8 mouse cellular contexts compared by ENCODE assay signal in genomic region chr1:74791249-74791648, GRCm38 (mm10). TPM values are rescaled to one million over a fixed set of nuclear protein-coding genes. Genes with fewer than 3 reads are reported as not detected.
DNase-seq lines count a peak whose midpoint lies in the region; ATAC-seq lines count a peak whose summit lies in the region.

Wnt10a (plus strand) TSS chr1:74791516.

- H3K27ac ChIP-seq in forebrain, embryonic 15.5 days (replicated peaks): no peak within 1 kb of the TSS
- peak within 1 kb of the TSS; percentile 48 for H3K27ac ChIP-seq in limb, embryonic 10.5 days

- ATAC-seq in megakaryocyte, adult 5-6 weeks (ENCODE audit: poor library complexity, severe bottlenecking): no peak
- 0 out of 2 replicates have a peak, but pooled peaks have one; percentile 1 for ATAC-seq in forebrain, embryonic 15.5 days (replicated peaks)

- H3K9me3 ChIP-seq in megakaryocyte, embryonic 14.5 days: no peaks in the 10 kb centered on the region
- H3K9me3 ChIP-seq in forebrain, embryonic 15.5 days: no peaks in the 10 kb centered on the region
- H3K9me3 ChIP-seq in limb, embryonic 10.5 days (replicated peaks): no peaks in the 10 kb centered on the region

- H3K9ac ChIP-seq in forebrain, embryonic 15.5 days (replicated peaks): no peak within 1 kb of the TSS

- H3K27me3 ChIP-seq in megakaryocyte, embryonic 14.5 days (replicated peaks): peaks cover 97% of the 10 kb centered on the region
- peaks cover 96% of the 10 kb centered on the region for H3K27me3 ChIP-seq in forebrain, embryonic 15.5 days
- peaks cover 100% of the 10 kb centered on the region for H3K27me3 ChIP-seq in limb, embryonic 10.5 days (ENCODE audit: low read depth, poor library complexity, severe bottlenecking)
- H3K27me3 ChIP-seq in splenic B cell, adult 2 months (ENCODE audit: control insufficient read depth, insufficient read depth, low read length, poor library complexity, severe bottlenecking): no peaks in the 10 kb centered on the region

- DNase-seq in limb, embryonic 10.5 days (ENCODE audit: low spot score): peak; percentile 36
- DNase-seq in splenic B cell, adult 2 months (ENCODE audit: low read depth, low spot score): peak; percentile 74
- no peak for DNase-seq in cerebellum, postnatal 4 days (ENCODE audit: low spot score in 2 of 2)
- no peak for DNase-seq in layer of hippocampus, postnatal 10 days (ENCODE audit: low spot score in 2 of 2)
- no peak for DNase-seq in lung, postnatal 36 days

- no peaks in the 10 kb centered on the region for H3K36me3 ChIP-seq in megakaryocyte, embryonic 14.5 days (replicated peaks; ENCODE audit: low read length)
- no peaks in the 10 kb centered on the region for H3K36me3 ChIP-seq in forebrain, embryonic 15.5 days
- H3K36me3 ChIP-seq in limb, embryonic 10.5 days: no peaks in the 10 kb centered on the region
- no peaks in the 10 kb centered on the region for H3K36me3 ChIP-seq in splenic B cell, adult 2 months (ENCODE audit: control insufficient read depth, insufficient read depth, low read length, poor library complexity, severe bottlenecking)

- peaks cover 23% of the 10 kb centered on the region for H3K4me1 ChIP-seq in megakaryocyte, embryonic 14.5 days
- H3K4me1 ChIP-seq in forebrain, embryonic 15.5 days: peaks cover 28% of the 10 kb centered on the region
- peaks cover 59% of the 10 kb centered on the region for H3K4me1 ChIP-seq in limb, embryonic 10.5 days

- 3% methylated on average over 11 of the region's 11 CpGs for WGBS in forebrain, embryonic 15.5 days
- WGBS in limb, embryonic 10.5 days: under 1% methylated on average over 11 of the region's 11 CpGs

- peak within 1 kb of the TSS; percentile 47 for H3K4me2 ChIP-seq in forebrain, embryonic 15.5 days (replicated peaks)

- peak within 1 kb of the TSS; percentile 53 for H3K4me3 ChIP-seq in megakaryocyte, embryonic 14.5 days (replicated peaks)
- H3K4me3 ChIP-seq in forebrain, embryonic 15.5 days: peak within 1 kb of the TSS; percentile 29
- H3K4me3 ChIP-seq in limb, embryonic 10.5 days: peak within 1 kb of the TSS; percentile 43

RNA-seq across cellular contexts. Expression of gene Wnt10a, which starts in this region (rescaled TPM):
- not detected in 2 replicates for polyA plus RNA-seq in megakaryocyte, embryonic 14.5 days (2012; ENCODE audit: insufficient read depth, low replicate concordance)
- not detected in 2 replicates for total RNA-seq in megakaryocyte, adult 5-6 weeks (2015)
- total RNA-seq in megakaryocyte, adult 5-6 weeks (2017): not detected in 2 replicates
- 0.50 and 0.80 TPM in 2 replicates for polyA plus RNA-seq in forebrain, embryonic 15.5 days (2015; fragmentation: Nextera tagmentation; extraction: Ambion mirVana)
- polyA plus RNA-seq in limb, embryonic 10.5 days (2016; fragmentation: Nextera tagmentation; extraction: Ambion mirVana): 1.3 and 1.6 TPM in 2 replicates
- total RNA-seq in layer of hippocampus, postnatal 10 days (2021): 1 to 10 TPM; 1.1 to 1.2 TPM

Comparison
In these comparisons a context has a peak if more than half of its experiments do, and no peak if none do; other contexts are left out.
1. Peak in ATAC-seq, H3K4me3 ChIP-seq and H3K4me2 ChIP-seq in forebrain, embryonic 15.5 days; RNA of the gene not detected or under 1 TPM.
2. DNase-seq: peak in limb, embryonic 10.5 days (single experiment) and splenic B cell, adult 2 months (single experiment); none in cerebellum, postnatal 4 days (0 of 2), layer of hippocampus, postnatal 10 days (0 of 2) and lung, postnatal 36 days (single experiment).
3. Peak in every context shown above with its lines, with median percentiles within 50 percentile points of each other: H3K4me3 ChIP-seq.